Mouse (Mus musculus) MEL (cell line): ENCODE data around the gene Gm35549. TPM values are rescaled to one million over a fixed set of nuclear protein-coding genes. Genes with fewer than 3 reads are reported as not detected.

ENCODE experiments used
- DNase-seq: peaks from one replicate; pipeline ENCODE4 v3.0.0; 2011; ENCODE audit warnings: low read depth, low spot score
- H3K27ac ChIP-seq: 2 replicates; pipeline ENCODE4 v1.5.1; 2012; ENCODE audit warnings: low read depth, mild to moderate bottlenecking, control low read depth, low read length, moderate library complexity; ENCODE audit not compliant: control insufficient read depth
- H3K27me3 ChIP-seq, 2 experiments: fragments of 150-350 bp in 1 of 2; sonication (generic) in 1 of 2; 2 replicates each; pipeline ENCODE4 v1.6.1; 2012; ENCODE audit warnings: low read length in 2 of 2, mild to moderate bottlenecking in 2 of 2, improper control_type of control experiment in 1 of 2, moderate library complexity in 1 of 2; ENCODE audit not compliant: insufficient read depth in 2 of 2, control insufficient read depth in 1 of 2
- H3K36me3 ChIP-seq, 2 experiments: 2 replicates each; pipeline ENCODE4 v1.6.1; 2012 to 2014; ENCODE audit warnings: low read length in 2 of 2, improper control_type of control experiment in 1 of 2, inconsistent platforms in 1 of 2, mild to moderate bottlenecking in 1 of 2; ENCODE audit not compliant: insufficient read depth in 2 of 2, control insufficient read depth in 1 of 2
- H3K4me1 ChIP-seq, 2 experiments: fragments of 150-350 bp in 1 of 2; sonication (generic) in 1 of 2; 2 replicates each; pipeline ENCODE4 v1.6.1; 2012; ENCODE audit warnings: low read length in 2 of 2, improper control_type of control experiment in 1 of 2, mild to moderate bottlenecking in 1 of 2; ENCODE audit not compliant: insufficient read depth in 2 of 2, control insufficient read depth in 1 of 2
- H3K4me3 ChIP-seq, 2 experiments: fragments of 150-350 bp in 1 of 2; sonication (generic) in 1 of 2; 2 replicates each; pipeline ENCODE4 v1.5.1; 2012; ENCODE audit warnings: low read depth in 2 of 2, low read length in 2 of 2, mild to moderate bottlenecking in 2 of 2, moderate library complexity in 2 of 2, control low read depth in 1 of 2, improper control_type of control experiment in 1 of 2; ENCODE audit not compliant: control insufficient read depth in 1 of 2, insufficient read depth in 1 of 2
- H3K79me2 ChIP-seq: 2 replicates; pipeline ENCODE4 v1.6.1; 2012; ENCODE audit warnings: mild to moderate bottlenecking, low read length, moderate library complexity; ENCODE audit not compliant: control insufficient read depth, poor library complexity, insufficient read depth
- H3K9ac ChIP-seq: 2 replicates; pipeline ENCODE4 v1.6.1; 2012; ENCODE audit warnings: low read depth, mild to moderate bottlenecking, control low read depth, low read length, moderate library complexity; ENCODE audit not compliant: control insufficient read depth, poor library complexity, severe bottlenecking
- H3K9me3 ChIP-seq: fragments of 150-350 bp; sonication (generic); replicated peaks from 2 replicates; pipeline ENCODE4 v1.6.1; 2012; ENCODE audit warnings: mild to moderate bottlenecking, low read length, improper control_type of control experiment, moderate library complexity; ENCODE audit not compliant: insufficient read depth
- BHLHE40 ChIP-seq: IDR thresholded peaks from 2 replicates; pipeline ENCODE4 v1.6.1; 2012; ENCODE audit warnings: low read depth, mild to moderate bottlenecking, inconsistent platforms, low read length, improper control_type of control experiment, borderline replicate concordance
- ELF1 ChIP-seq: IDR thresholded peaks from 2 replicates; pipeline ENCODE4 v1.6.1; 2014; ENCODE audit warnings: low read depth, mild to moderate bottlenecking, inconsistent platforms, low read length, improper control_type of control experiment, moderate library complexity
- EP300 ChIP-seq, 2 experiments: IDR thresholded peaks; 2 replicates each; pipeline ENCODE4 v1.6.1; 2011; ENCODE audit warnings: improper control_type of control experiment in 2 of 2, low read length in 2 of 2, low read depth in 1 of 2, mild to moderate bottlenecking in 1 of 2
- ETS1 ChIP-seq: IDR thresholded peaks from 2 replicates; pipeline ENCODE4 v1.6.1; 2012; ENCODE audit warnings: low read depth, mild to moderate bottlenecking, inconsistent platforms, low read length, improper control_type of control experiment, moderate library complexity
- GABPA ChIP-seq: IDR thresholded peaks from 2 replicates; pipeline ENCODE4 v1.6.1; 2012; ENCODE audit warnings: low read depth, mild to moderate bottlenecking, inconsistent platforms, low read length, improper control_type of control experiment, moderate library complexity
- GATA1 ChIP-seq: IDR thresholded peaks from 2 replicates; pipeline ENCODE4 v1.6.1; 2011; ENCODE audit warnings: low read depth, low read length, improper control_type of control experiment
- HCFC1 ChIP-seq: IDR thresholded peaks from 2 replicates; pipeline ENCODE4 v1.6.1; 2012; ENCODE audit warnings: low read depth, mild to moderate bottlenecking, inconsistent platforms, low read length, improper control_type of control experiment, moderate library complexity
- KAT2A ChIP-seq: conservative IDR thresholded peaks from 2 replicates; pipeline ENCODE4 v1.6.1; 2012; ENCODE audit warnings: low read depth, low read length, improper control_type of control experiment, inconsistent platforms
- MAFK ChIP-seq: IDR thresholded peaks from 2 replicates; pipeline ENCODE4 v1.6.1; 2011; ENCODE audit warnings: low read depth, mild to moderate bottlenecking, low read length, improper control_type of control experiment, borderline replicate concordance
- MAX ChIP-seq: IDR thresholded peaks from 2 replicates; pipeline ENCODE4 v1.6.1; 2011; ENCODE audit warnings: low read length, improper control_type of control experiment
- MAZ ChIP-seq: IDR thresholded peaks from 2 replicates; pipeline ENCODE4 v1.6.1; 2012; ENCODE audit warnings: low read depth, mild to moderate bottlenecking, inconsistent platforms, low read length, improper control_type of control experiment
- MXI1 ChIP-seq: IDR thresholded peaks from 2 replicates; pipeline ENCODE4 v1.6.1; 2011; ENCODE audit warnings: mild to moderate bottlenecking, low read depth, low read length, improper control_type of control experiment
- MYB ChIP-seq: IDR thresholded peaks from 2 replicates; pipeline ENCODE4 v1.6.1; 2011; ENCODE audit warnings: mild to moderate bottlenecking, low read depth, low read length, improper control_type of control experiment
- NELFE ChIP-seq: IDR thresholded peaks from 2 replicates; pipeline ENCODE4 v1.6.1; 2011; ENCODE audit warnings: low read depth, low read length, improper control_type of control experiment
- NRF1 ChIP-seq: IDR thresholded peaks from 2 replicates; pipeline ENCODE4 v1.6.1; 2014; ENCODE audit warnings: low read depth, mild to moderate bottlenecking, inconsistent platforms, low read length, improper control_type of control experiment, moderate library complexity; ENCODE audit not compliant: poor library complexity, insufficient read depth, severe bottlenecking
- POLR2A ChIP-seq, 2 experiments: IDR thresholded peaks; 2 replicates each; pipeline ENCODE4 v1.6.1; 2011 to 2012; ENCODE audit warnings: low read length in 2 of 2, mild to moderate bottlenecking in 2 of 2, control low read depth in 1 of 2, improper control_type of control experiment in 1 of 2, low read depth in 1 of 2, moderate library complexity in 1 of 2; ENCODE audit not compliant: control insufficient read depth in 1 of 2, insufficient read depth in 1 of 2, poor library complexity in 1 of 2
- RAD21 ChIP-seq: IDR thresholded peaks from 2 replicates; pipeline ENCODE4 v1.6.1; 2011; ENCODE audit warnings: mild to moderate bottlenecking, low read depth, low read length, improper control_type of control experiment
- RCOR1 ChIP-seq: IDR thresholded peaks from 2 replicates; pipeline ENCODE4 v1.6.1; 2012; ENCODE audit warnings: low read depth, mild to moderate bottlenecking, inconsistent platforms, low read length, improper control_type of control experiment
- SIN3A ChIP-seq: IDR thresholded peaks from 2 replicates; pipeline ENCODE4 v1.6.1; 2012; ENCODE audit warnings: low read length, improper control_type of control experiment, inconsistent platforms
- SMC3 ChIP-seq: IDR thresholded peaks from 2 replicates; pipeline ENCODE4 v1.6.1; 2011; ENCODE audit warnings: low read depth, low read length, improper control_type of control experiment
- TAL1 ChIP-seq: IDR thresholded peaks from 2 replicates; pipeline ENCODE4 v1.6.1; 2012; ENCODE audit warnings: mild to moderate bottlenecking, inconsistent platforms, low read length, moderate library complexity, mixed read lengths
- TBP ChIP-seq: IDR thresholded peaks from 2 replicates; pipeline ENCODE4 v1.8.0; 2011; ENCODE audit warnings: low read depth, low read length, improper control_type of control experiment
- TCF12 ChIP-seq: IDR thresholded peaks from 2 replicates; pipeline ENCODE4 v1.6.1; 2014; ENCODE audit warnings: low read depth, mild to moderate bottlenecking, inconsistent platforms, low read length, improper control_type of control experiment, moderate library complexity
- ZC3H11A ChIP-seq: IDR thresholded peaks from 2 replicates; pipeline ENCODE4 v1.6.1; 2012; ENCODE audit warnings: low read depth, mild to moderate bottlenecking, inconsistent platforms, low read length, improper control_type of control experiment
- ZKSCAN1 ChIP-seq: IDR thresholded peaks from 2 replicates; pipeline ENCODE4 v1.6.1; 2012; ENCODE audit warnings: low read depth, mild to moderate bottlenecking, inconsistent platforms, low read length, improper control_type of control experiment, moderate library complexity
- ZNF384 ChIP-seq: IDR thresholded peaks from 2 replicates; pipeline ENCODE4 v1.6.1; 2012; ENCODE audit warnings: low read depth, mild to moderate bottlenecking, inconsistent platforms, low read length, improper control_type of control experiment
- polyA plus RNA-seq, 2 experiments: library from polyadenylated mRNA; stranded (reverse) in 1 of 2; unstranded in 1 of 2; fragments of >175 nt in 1 of 2; fragments of >200 nt in 1 of 2; gene quantifications; 2 replicates each; pipeline versions ENCODE4 v1.2.1 to v1.2.4; 2012; ENCODE audit warnings: low replicate concordance in 2 of 2, low read depth in 1 of 2; ENCODE audit not compliant: insufficient read length in 2 of 2, insufficient read depth in 1 of 2, missing spikeins in 1 of 2
- total RNA-seq: library from RNA; depleted of rRNA; stranded (reverse); fragments of 300-350 nt; gene quantifications from 2 replicates; pipeline ENCODE4 v1.2.3, GENCODE M21; 2012

Gm35549 gene
- total and polyA plus RNA-seq, 3 experiments = 0.31 TPM; not detected in 2

GRCm38 (mm10) chr9:122805845-122806341 is 37.9 kb downstream of the Gm35549 start:
- Histone ChIP-seq H3K9me3 (no peaks in the 10 kb centered on the region), H3K4me3 (peak overlapping the region; percentile 80 to 87), H3K27me3 (no peaks in the 10 kb centered on the region), H3K36me3 (peaks cover 0 to 7% of the 10 kb centered on the region in 2 experiments; a peak in 2 of 4 replicates), H3K27ac (peak overlapping the region; percentile 85), H3K9ac (peak overlapping the region; percentile 89), H3K4me1 (peaks cover 0 to 13% of the 10 kb centered on the region in 2 experiments; a peak in 1 of 4 replicates), H3K79me2 (peaks cover 2% of the 10 kb centered on the region; the same call in 1 of the 2 replicates)
- TF ChIP-seq GABPA = no peak
- TF ChIP-seq TBP = 0 out of 2 replicates have a peak, but pooled peaks have one; percentile 4
- 0 out of 2 replicates have a peak, but pooled peaks have one; percentile 36 for TF ChIP-seq RCOR1
- no peak for TF ChIP-seq ZNF384
- no peak for TF ChIP-seq RAD21
- TF ChIP-seq MAFK = no peak
- TF ChIP-seq POLR2A (IDR thresholded peaks at IDR 0.05; ENCODE audit: control insufficient read depth in 1 of 2, insufficient read depth in 1 of 2, low read depth in 1 of 2, low read length in 2 of 2, poor library complexity in 1 of 2) = no peak; a peak in 1 of 4 replicates
- no peak for TF ChIP-seq ETS1
- TF ChIP-seq GATA1 = no peak
- no peak for TF ChIP-seq HCFC1
- no peak for TF ChIP-seq ZKSCAN1
- TF ChIP-seq BHLHE40 = no peak
- TF ChIP-seq KAT2A = 0 out of 2 replicates have a peak, but pooled peaks have one; percentile 9
- no peak for TF ChIP-seq ZC3H11A
- TF ChIP-seq ELF1 = no peak
- TF ChIP-seq MAZ = no peak
- peak; percentile 28; the same call in 1 of the 2 replicates for TF ChIP-seq SIN3A
- TF ChIP-seq MXI1 = no peak
- TF ChIP-seq EP300 (IDR thresholded peaks at IDR 0.05; ENCODE audit: low read depth in 1 of 2, low read length in 2 of 2) = no peak
- DNase-seq = no peak

GRCm38 (mm10) chr9:122805053-122805844 is 38.6 kb downstream of the Gm35549 start, which contains the start of gene Tcaim:
Gene Tcaim, plus strand, starts transcription at chr9:122805539.
- DNase-seq = peak; percentile 96
- H3K27ac ChIP-seq = peak within 1 kb of the TSS; percentile 85
- TF ChIP-seq SMC3 (no peak), MYB (peak; percentile 60), SIN3A (peak; percentile 28; the same call in 1 of the 2 replicates), ETS1 (peak; percentile 73), BHLHE40 (no peak), KAT2A (peak; percentile 42; the same call in 1 of the 2 replicates), NRF1 (peak; percentile 79), NELFE (peak; percentile 82), HCFC1 (peak; percentile 76), TAL1 (peak; percentile 9; the same call in 1 of the 2 replicates), MAZ (peak; percentile 84; the same call in 1 of the 2 replicates), TBP (peak; percentile 43; the same call in 1 of the 2 replicates), RCOR1 (peak; percentile 37; the same call in 1 of the 2 replicates), POLR2A (IDR thresholded peaks at IDR 0.05; ENCODE audit: control insufficient read depth in 1 of 2, insufficient read depth in 1 of 2, low read depth in 1 of 2, low read length in 2 of 2, poor library complexity in 1 of 2) (peak; percentile 72 to 80; a peak in 3 of 4 replicates), GATA1 (peak; percentile 28; the same call in 1 of the 2 replicates), TCF12 (peak; percentile 14; the same call in 1 of the 2 replicates), EP300 (IDR thresholded peaks at IDR 0.05; ENCODE audit: low read depth in 1 of 2, low read length in 2 of 2) (0 out of 4 replicates have a peak, but pooled peaks of 1 of the 2 experiments have one; percentile 38), MAX (peak; percentile 40; the same call in 1 of the 2 replicates), MXI1 (no peak; the same call in 1 of the 2 replicates), ZC3H11A (no peak), ELF1 (peak; percentile 31; the same call in 1 of the 2 replicates)

More at GRCm38 (mm10) chr9:122805053-122805844, 38.6 kb downstream of the Gm35549 start, which contains the start of gene Tcaim:
- H3K4me3 ChIP-seq = peak within 1 kb of the TSS; percentile 80 to 87
- no peaks in the 10 kb centered on the region for H3K9me3 ChIP-seq
- H3K36me3 ChIP-seq = peaks cover 0 to 7% of the 10 kb centered on the region in 2 experiments; a peak in 2 of 4 replicates
- peak within 1 kb of the TSS; percentile 89 for H3K9ac ChIP-seq
- no peaks in the 10 kb centered on the region for H3K27me3 ChIP-seq
- peaks cover 0 to 13% of the 10 kb centered on the region in 2 experiments; a peak in 1 of 4 replicates for H3K4me1 ChIP-seq
- H3K79me2 ChIP-seq = peaks cover 2% of the 10 kb centered on the region; the same call in 1 of the 2 replicates
